Mouse (Mus musculus) urinary bladder, postnatal 36 days (tissue): Measurements from ENCODE around the gene Ccdc116.

Experiments used
- DNase-seq, 2 experiments: peaks; one replicate each; pipeline ENCODE4 v3.0.0; 2022; ENCODE audit warnings: low spot score in 2 of 2, mixed read lengths in 1 of 2

Ccdc116 gene

DNA sequence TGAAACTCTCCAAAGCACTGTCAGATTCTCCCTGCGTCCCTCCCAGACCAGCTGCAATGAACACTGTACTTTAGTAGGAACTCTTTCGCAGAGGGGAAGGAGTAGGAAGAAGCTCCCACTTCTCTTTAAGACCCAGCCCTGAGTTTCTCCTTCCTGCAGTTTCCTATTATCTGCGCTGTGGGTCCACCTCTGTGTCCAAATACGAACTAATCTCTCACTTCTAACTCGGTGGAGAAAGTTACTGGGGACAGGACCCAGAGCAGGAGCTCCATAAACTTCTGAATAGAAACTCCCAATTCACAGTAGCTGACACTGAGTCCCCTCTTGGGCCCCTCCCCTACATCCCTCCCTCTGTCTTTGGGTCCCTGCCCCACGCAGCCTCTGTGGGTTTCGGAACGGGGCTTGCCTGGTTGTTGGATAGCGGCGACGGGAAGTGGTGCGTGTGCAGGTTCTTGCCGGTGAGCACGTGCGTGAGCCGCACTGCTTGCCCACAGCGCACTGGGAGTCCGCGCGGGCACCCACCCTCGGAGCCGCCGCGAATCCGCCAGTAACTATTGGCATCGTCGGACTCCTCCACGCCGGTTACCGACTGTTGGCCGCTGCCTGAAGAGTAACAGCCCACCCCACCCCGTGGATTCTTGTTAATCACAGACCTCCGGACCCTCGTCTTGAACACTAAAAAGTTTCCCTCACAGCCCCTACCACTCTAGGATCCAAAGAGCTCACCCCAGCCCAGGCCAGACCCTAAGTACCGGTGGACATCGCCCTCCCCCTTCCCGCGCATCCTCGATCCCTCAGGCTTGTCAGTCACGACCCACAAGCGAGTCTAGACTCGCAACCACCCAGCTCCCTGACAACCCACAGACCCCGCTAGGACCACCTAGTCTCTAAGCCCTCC lies 15.6 kb downstream of the Ccdc116 start:
- DNase-seq, result peak in 1 of 2 experiments; percentile 4

DNA sequence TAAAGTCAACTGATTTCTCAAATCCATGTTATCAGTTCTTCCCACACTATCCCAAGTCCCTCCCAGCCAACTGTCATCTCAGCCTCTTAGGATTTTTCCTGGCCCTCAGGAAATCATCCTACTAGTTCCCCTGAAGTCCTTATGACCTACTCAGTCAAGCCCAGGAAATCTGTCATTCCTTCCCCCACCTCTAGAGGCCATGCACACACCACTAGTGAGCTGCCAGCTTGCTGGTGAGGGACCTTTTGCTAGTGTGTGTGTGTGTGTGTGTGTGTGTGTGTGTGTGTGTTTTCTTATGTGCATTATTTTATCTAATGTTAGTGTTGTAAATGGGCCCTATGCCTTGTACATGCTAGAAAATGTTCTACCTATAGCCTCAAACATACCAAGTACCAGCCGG lies 19.7 kb downstream of the Ccdc116 start:
- peak in 1 of 2 experiments; percentile 41 for DNase-seq

GRCm38 (mm10) chr16:17124871-17125520 lies 22.0 kb downstream of the Ccdc116 start, which contains the start of gene 2610318N02Rik:
Gene 2610318N02Rik, minus strand, starts transcription at chr16:17125167.
- peak; percentile 28 to 76 for DNase-seq

DNA sequence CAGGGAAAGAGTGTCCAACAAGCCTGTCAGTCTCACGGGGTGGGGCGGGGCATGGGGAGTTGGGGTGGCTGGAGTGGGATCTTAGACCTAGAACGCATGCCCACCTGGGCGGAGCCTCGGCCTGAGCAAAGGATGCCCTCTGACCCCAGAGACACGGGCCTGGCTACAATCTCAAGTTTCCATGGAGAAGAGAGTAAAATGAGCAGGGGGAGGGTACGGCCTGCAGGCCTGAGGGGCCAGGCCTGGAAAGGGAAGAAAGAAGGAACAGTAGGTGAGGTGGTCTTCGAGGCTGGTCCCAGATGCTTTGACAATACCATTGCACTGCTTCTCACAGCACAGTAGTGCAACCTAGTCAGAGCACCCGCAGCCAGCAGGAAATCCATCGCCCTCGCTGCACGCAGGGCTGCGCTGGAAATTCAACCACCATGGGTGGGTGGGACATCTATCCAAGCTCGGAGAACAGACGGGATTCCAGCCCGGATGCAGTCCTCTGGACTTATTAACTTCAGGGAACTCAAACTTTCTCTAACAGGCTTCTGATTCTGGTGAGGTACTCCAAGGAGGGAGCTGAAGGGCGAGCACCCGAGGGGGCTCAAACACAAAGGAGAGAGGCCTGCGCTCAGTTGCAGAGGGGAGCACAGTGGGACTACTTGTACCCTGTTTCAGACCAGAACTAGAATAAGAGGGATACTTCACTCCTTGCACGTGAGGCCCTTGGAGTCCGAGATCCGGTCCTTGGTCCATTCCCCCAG lies 22.7 kb downstream of the Ccdc116 start:
- no peak for DNase-seq

DNA sequence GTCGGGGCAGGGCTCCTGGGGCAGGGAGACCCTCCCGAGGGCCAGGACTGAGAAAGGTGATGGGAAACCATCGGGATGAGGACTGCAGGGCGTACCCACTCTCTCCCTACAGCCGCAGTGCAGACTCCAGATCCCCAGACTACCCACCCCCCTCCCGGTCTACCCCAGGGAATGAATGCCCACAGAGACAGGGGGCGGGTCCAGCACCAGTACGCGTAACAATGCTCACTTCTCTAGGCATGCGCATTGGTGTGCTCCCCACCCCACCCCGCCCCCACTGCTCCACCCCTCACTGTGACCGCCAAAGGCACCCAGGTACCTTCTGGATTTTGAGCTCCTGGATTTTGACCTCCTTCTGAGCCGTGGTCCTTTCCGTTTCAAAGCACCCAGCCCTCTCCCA lies 25.5 kb downstream of the Ccdc116 start:
- DNase-seq, result no peak

GRCm38 (mm10) chr16:17117309-17117799 lies 29.7 kb downstream of the Ccdc116 start:
- DNase-seq, result no peak

GRCm38 (mm10) chr16:17110771-17111743 lies 36.0 kb downstream of the Ccdc116 start, which contains the start of gene Ppil2:
Gene Ppil2, minus strand, starts transcription at chr16:17111257.
- peak; percentile 56 to 64 for DNase-seq

GRCm38 (mm10) chr16:17104600-17104999 lies 42.4 kb downstream of the Ccdc116 start:
- no peak for DNase-seq

DNA sequence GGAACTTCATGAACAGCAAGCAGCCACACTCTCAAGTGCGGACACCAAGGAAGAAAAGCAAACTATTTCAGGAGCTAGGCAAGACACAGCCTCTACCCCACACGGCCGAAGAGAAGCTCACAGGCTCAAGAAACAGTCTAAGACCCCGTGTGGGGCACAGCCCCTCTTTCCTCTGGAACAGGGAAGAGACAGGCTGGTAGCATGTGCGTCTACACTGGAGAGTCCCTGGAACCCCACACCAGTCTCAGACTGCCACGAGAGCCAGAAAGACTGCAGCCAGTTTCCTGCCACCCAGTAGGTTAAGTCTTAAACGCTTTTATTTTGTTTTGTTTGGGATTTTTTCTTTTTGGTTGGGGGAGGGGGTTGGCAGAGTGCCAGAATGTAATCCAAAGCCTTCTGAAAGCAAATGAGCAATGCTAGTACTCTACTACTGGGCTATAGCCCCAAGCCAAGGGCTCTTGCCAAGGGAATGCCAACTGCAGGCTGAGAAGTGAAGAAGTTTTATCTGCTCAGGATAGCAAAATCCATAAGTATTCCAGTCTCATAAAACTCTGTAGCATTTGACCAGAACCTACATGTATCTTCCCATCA lies 44.3 kb downstream of the Ccdc116 start:
- no peak for DNase-seq

DNA sequence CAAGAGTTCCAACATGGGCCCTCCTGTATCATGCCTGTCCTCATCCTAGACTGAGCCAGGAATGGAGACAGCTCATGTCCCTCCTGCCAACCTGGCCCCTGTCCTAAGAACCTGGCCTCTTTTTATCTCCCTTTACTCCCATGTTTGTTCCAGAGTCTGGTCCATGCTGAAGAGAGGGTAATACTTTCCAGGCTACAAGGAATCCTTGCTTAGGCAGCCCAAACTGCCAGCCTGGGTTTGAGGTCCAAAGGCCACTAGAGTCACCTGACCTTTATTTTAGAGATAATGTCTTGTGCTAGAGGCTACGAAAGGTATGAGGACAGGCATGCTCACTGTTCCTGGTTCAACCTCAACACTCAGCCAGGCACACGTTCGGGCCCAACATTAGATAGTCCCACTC lies 50.1 kb downstream of the Ccdc116 start:
- DNase-seq, result no peak
